Mouse (Mus musculus) small intestine, adult 2 months (tissue): ENCODE measurements around the gene Lcmt1.

Source experiments
- CTCF ChIP-seq: fragments of 200-500 bp; IDR thresholded peaks from 2 replicates; pipeline ENCODE4 v1.5.1; 2012; ENCODE audit warnings: low read depth, mild to moderate bottlenecking, control low read depth, inconsistent platforms, low read length, moderate library complexity, mixed read lengths; ENCODE audit not compliant: insufficient replicate concordance, insufficient read length; ENCODE audit errors: extremely low read depth
- POLR2A ChIP-seq: fragments of 200-500 bp; IDR thresholded peaks from 2 replicates; pipeline ENCODE4 v1.6.1; 2012; ENCODE audit warnings: low read depth, mild to moderate bottlenecking, control low read depth, inconsistent platforms, low read length, moderate library complexity

- TF ChIP-seq CTCF = no peak
- no peak for TF ChIP-seq POLR2A
Measured at GRCm38 (mm10) chr7:123344079-123344780, 25.4 kb upstream of the Lcmt1 start.
